Mouse (Mus musculus): ENCODE measurements around the gene Gm45062. TPM values are rescaled to one million over a fixed set of nuclear protein-coding genes. Genes with fewer than 3 reads are reported as not detected.

Gm45062 gene
- polyA plus RNA-seq, 1 experiment from 2014 or later, result 10.7 TPM

GRCm38 (mm10) chr6:8489938-8490585 is 230.8 kb downstream of the Gm45062 start:
- WGBS, result 81% methylated on average over 1 of the region's 1 CpGs
- Histone ChIP-seq H3K4me3 (no peak overlapping the region), H3K4me1 (replicated peaks) (peaks cover 8% of the 10 kb centered on the region; the same call in 1 of the 2 replicates), H3K9me3 (no peaks in the 10 kb centered on the region), H3K36me3 (no peaks in the 10 kb centered on the region), H3K27me3 (no peaks in the 10 kb centered on the region), H3K27ac (replicated peaks) (no peak overlapping the region), H3K4me2 (no peak overlapping the region), H3K9ac (no peak overlapping the region)
- no peak for ATAC-seq (ENCODE audit: low FRiP score, low read depth)

DNA sequence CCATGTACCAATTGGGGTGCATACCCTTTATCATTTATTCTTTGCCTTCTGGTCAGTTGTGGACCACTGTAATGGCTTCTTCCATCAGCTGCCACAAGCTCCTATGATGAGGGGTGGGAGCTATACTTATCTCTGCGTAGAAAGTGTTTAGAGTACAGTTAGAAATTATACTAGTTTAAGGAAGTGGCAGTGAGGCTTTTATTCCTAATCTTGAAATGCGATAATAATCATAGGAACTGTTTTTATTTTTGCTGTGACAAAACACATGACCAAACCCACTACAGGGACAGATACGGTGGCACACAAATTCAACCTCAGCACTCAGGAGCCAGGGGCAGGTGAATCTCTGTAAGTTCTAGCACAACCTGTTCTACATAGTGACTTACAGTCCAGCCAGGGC is 233.0 kb downstream of the Gm45062 start:
- 94% methylated on average over 3 of the region's 3 CpGs for WGBS
- ATAC-seq (ENCODE audit: low FRiP score, low read depth), result no peak
- Histone ChIP-seq H3K4me2 (no peak overlapping the region), H3K4me1 (replicated peaks) (peaks cover 1% of the 10 kb centered on the region; the same call in 1 of the 2 replicates), H3K27ac (replicated peaks) (no peak overlapping the region), H3K4me3 (no peak overlapping the region), H3K9ac (no peak overlapping the region), H3K27me3 (no peaks in the 10 kb centered on the region), H3K36me3 (no peaks in the 10 kb centered on the region), H3K9me3 (no peaks in the 10 kb centered on the region)

DNA sequence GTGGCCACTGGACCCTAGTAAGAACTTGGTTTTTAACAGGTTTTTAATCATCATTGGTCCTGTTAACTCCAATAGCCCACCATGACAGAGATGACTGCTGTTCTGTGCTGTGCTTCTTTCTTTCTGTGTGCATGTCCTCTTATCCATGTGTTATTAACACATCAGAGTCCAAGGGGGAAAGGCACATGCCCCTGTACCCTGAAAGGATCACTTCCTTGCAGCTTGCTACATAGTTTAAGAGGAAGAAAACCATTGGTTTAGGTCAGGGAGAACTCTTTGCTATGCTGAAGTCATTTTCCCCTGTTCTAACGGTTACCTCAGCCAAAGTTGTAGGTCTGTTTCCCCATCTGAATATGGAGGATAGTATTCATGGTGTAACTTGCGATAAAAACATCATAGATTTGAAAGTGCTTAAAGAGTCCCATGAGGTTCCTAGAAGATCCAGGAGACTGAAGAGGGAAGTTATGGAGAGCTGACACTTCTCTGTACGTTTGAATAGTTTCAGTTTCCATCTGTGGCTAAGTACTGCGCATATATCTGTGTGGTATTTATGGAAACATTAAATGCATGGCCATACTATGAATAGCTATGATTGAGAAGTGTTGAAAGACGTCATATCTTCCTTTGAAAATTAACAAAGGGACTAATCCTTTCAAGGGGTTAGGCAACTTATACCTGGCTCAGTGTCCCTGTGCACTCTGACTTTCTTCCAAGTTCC is 236.0 kb downstream of the Gm45062 start:
- H3K9ac ChIP-seq, result no peak overlapping the region
- no peaks in the 10 kb centered on the region for H3K27me3 ChIP-seq
- 90% methylated on average over 5 of the region's 5 CpGs for WGBS
- no peaks in the 10 kb centered on the region for H3K36me3 ChIP-seq
- H3K4me3 ChIP-seq, result no peak overlapping the region
- H3K4me2 ChIP-seq, result no peak overlapping the region
- no peak overlapping the region for H3K27ac ChIP-seq (replicated peaks)
- no peaks in the 10 kb centered on the region for H3K4me1 ChIP-seq (replicated peaks)
- ATAC-seq (ENCODE audit: low FRiP score, low read depth), result no peak
- no peaks in the 10 kb centered on the region for H3K9me3 ChIP-seq

- 84% methylated on average over 4 of the region's 4 CpGs for WGBS
- Histone ChIP-seq H3K9ac (no peak overlapping the region), H3K4me3 (no peak overlapping the region), H3K27me3 (no peaks in the 10 kb centered on the region), H3K4me2 (no peak overlapping the region), H3K36me3 (no peaks in the 10 kb centered on the region), H3K9me3 (no peaks in the 10 kb centered on the region), H3K27ac (replicated peaks) (no peak overlapping the region), H3K4me1 (replicated peaks) (no peaks in the 10 kb centered on the region)
- ATAC-seq (ENCODE audit: low FRiP score, low read depth), result no peak
Observed at GRCm38 (mm10) chr6:8495827-8496222, 236.6 kb downstream of the Gm45062 start.

DNA sequence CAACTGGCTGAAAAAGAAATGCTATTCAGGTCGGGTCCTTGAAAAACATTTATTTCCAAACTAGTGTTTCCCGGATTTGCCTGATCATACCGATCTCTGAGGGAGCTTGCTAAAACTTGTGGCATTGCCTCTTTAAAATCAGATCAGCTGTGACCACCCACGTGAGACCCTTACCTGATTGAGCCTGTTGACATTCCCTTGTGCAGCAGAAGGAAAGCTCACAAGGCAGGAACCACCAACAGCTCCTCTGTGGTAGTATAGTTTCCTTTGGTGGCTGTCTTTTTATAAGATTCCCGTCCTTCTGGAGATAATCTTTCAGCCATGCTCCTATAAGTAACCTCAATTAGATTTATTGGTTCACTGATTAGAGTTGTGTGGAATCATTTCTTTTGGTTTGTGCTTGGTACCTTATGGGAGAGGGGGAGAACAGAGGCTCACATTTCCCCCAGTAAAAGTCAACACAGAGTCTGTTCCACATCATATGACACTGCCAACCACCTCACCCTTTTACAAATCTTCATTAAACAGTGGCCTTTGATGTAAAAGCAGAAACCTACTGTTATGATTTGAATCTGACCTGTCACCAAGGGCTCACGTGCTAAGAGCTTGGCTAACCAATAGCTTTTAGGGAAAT is 238.1 kb downstream of the Gm45062 start:
- WGBS, result 78% methylated on average over 6 of the region's 6 CpGs
- Histone ChIP-seq H3K9ac (no peak overlapping the region), H3K9me3 (no peaks in the 10 kb centered on the region), H3K27ac (replicated peaks) (no peak overlapping the region), H3K4me1 (replicated peaks) (no peaks in the 10 kb centered on the region), H3K4me3 (no peak overlapping the region), H3K4me2 (no peak overlapping the region), H3K27me3 (no peaks in the 10 kb centered on the region), H3K36me3 (no peaks in the 10 kb centered on the region)
- no peak for ATAC-seq (ENCODE audit: low FRiP score, low read depth)

- ATAC-seq (ENCODE audit: low FRiP score, low read depth), result no peak
- no peaks in the 10 kb centered on the region for H3K27me3 ChIP-seq
Observed at GRCm38 (mm10) chr6:8497868-8498257, 238.6 kb downstream of the Gm45062 start.

DNA sequence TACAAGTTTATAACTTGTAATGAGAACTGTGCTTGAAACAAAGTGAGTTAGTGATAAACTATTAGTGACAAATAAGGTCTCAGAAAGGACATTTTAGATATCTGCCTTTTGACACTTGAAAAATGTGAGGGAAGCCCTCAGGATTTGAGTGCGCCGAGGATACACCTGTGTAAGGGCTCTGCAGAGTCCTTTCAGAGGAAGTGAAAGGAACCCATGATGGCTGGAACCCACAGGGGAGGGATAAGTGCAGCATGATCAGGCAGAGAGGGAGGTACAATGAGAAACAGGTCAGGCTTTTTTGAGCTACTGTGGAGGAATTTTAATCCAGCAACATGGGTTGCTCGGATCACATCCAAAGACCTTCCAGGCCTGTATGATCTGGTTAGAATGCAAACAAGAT is 239.7 kb downstream of the Gm45062 start:
- no peak overlapping the region for H3K4me3 ChIP-seq
- no peak for ATAC-seq (ENCODE audit: low FRiP score, low read depth)
- H3K27ac ChIP-seq (replicated peaks), result no peak overlapping the region
- WGBS, result 91% methylated on average over 3 of the region's 3 CpGs
- no peaks in the 10 kb centered on the region for H3K36me3 ChIP-seq
- no peak overlapping the region for H3K4me2 ChIP-seq
- no peaks in the 10 kb centered on the region for H3K9me3 ChIP-seq
- no peaks in the 10 kb centered on the region for H3K27me3 ChIP-seq
- no peaks in the 10 kb centered on the region for H3K4me1 ChIP-seq (replicated peaks)
- H3K9ac ChIP-seq, result no peak overlapping the region

More at GRCm38 (mm10) chr6:8497868-8498257, 238.6 kb downstream of the Gm45062 start:
- WGBS, result 72% methylated on average over 6 of the region's 6 CpGs
- Histone ChIP-seq H3K4me1 (replicated peaks) (no peaks in the 10 kb centered on the region), H3K27ac (replicated peaks) (no peak overlapping the region), H3K4me3 (no peak overlapping the region), H3K4me2 (no peak overlapping the region), H3K9me3 (no peaks in the 10 kb centered on the region), H3K36me3 (no peaks in the 10 kb centered on the region), H3K9ac (no peak overlapping the region)

DNA sequence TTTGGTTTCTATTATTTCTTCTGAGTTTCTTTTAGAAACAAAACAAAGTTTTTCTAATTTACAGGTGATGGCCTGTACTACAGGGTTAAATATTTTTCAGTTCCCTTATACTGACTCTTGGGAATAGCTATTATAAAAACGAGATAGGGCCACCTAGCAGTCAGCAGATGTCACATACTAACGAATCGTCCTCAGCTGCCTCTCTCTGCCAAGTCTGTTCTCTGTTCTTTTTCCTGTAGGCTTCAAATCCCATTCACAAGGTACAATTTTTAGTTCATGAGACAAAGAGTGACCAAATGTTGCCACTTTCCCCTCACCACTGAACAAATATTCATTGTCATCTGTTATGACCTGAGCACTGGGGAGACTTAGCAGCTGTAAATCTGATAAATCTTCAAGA is 244.7 kb downstream of the Gm45062 start:
- Histone ChIP-seq H3K36me3 (no peaks in the 10 kb centered on the region), H3K9ac (no peak overlapping the region), H3K4me1 (replicated peaks) (peaks cover 5% of the 10 kb centered on the region; the same call in 1 of the 2 replicates), H3K27ac (replicated peaks) (no peak overlapping the region), H3K9me3 (no peaks in the 10 kb centered on the region), H3K4me2 (no peak overlapping the region), H3K27me3 (no peaks in the 10 kb centered on the region), H3K4me3 (no peak overlapping the region)
- no peak for ATAC-seq (ENCODE audit: low FRiP score, low read depth)
- WGBS, result 29% methylated on average over 3 of the region's 3 CpGs

GRCm38 (mm10) chr6:8504521-8505228 is 245.4 kb downstream of the Gm45062 start:
- WGBS, result 89% methylated on average over 6 of the region's 6 CpGs
- Histone ChIP-seq H3K9me3 (no peaks in the 10 kb centered on the region), H3K36me3 (no peaks in the 10 kb centered on the region), H3K4me1 (replicated peaks) (peaks cover 5% of the 10 kb centered on the region; the same call in 1 of the 2 replicates), H3K4me2 (no peak overlapping the region), H3K27me3 (no peaks in the 10 kb centered on the region), H3K4me3 (no peak overlapping the region), H3K9ac (no peak overlapping the region), H3K27ac (replicated peaks) (no peak overlapping the region)
- no peak for ATAC-seq (ENCODE audit: low FRiP score, low read depth)

DNA sequence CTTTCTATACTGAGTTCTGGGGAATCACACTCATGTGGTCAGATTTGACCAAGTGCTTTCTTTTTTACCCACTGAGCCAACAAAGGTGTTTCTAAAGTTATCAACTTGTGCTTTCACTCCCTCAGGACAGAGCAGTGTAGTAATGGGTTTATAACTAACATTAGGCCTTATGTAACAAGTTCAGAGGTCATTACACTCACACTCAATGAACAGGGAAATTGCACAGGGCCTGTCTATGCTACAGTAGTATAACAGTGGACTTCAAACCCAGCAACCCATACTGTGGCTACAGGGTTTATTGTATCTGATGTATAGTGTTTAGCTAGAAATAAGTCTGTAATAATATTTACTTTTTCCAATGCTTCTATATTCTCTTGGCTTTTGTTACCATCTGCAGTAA is 247.4 kb downstream of the Gm45062 start:
- H3K27me3 ChIP-seq, result no peaks in the 10 kb centered on the region
- no peaks in the 10 kb centered on the region for H3K36me3 ChIP-seq
- H3K9ac ChIP-seq, result no peak overlapping the region
- H3K4me1 ChIP-seq (replicated peaks), result peaks cover 14% of the 10 kb centered on the region
- ATAC-seq (ENCODE audit: low FRiP score, low read depth), result no peak
- H3K4me2 ChIP-seq, result no peak overlapping the region
- H3K4me3 ChIP-seq, result no peak overlapping the region
- H3K9me3 ChIP-seq, result no peaks in the 10 kb centered on the region
- H3K27ac ChIP-seq (replicated peaks), result no peak overlapping the region

- Histone ChIP-seq H3K4me3 (peak overlapping the region; percentile 94), H3K9ac (peak overlapping the region; percentile 91), H3K4me1 (replicated peaks) (peaks cover 32% of the 10 kb centered on the region), H3K4me2 (peak overlapping the region; percentile 63), H3K27me3 (no peaks in the 10 kb centered on the region), H3K36me3 (no peaks in the 10 kb centered on the region), H3K9me3 (no peaks in the 10 kb centered on the region), H3K27ac (replicated peaks) (peak overlapping the region; percentile 100)
- peak; percentile 99 for ATAC-seq (ENCODE audit: low FRiP score, low read depth)
- WGBS, result under 1% methylated on average over 53 of the region's 56 CpGs
Observed at GRCm38 (mm10) chr6:8508883-8509536, 249.8 kb downstream of the Gm45062 start.
